Mouse (Mus musculus): Measurements from ENCODE around the gene Stn1. TPM values are rescaled to one million over a fixed set of nuclear protein-coding genes. Genes with fewer than 3 reads are reported as not detected.
A peak's percentile ranks its signal among the peaks of the same experiment; 100 is the strongest.

Gene Stn1
- polyA plus RNA-seq, 1 experiment from 2014 or later = 43.8 TPM

GRCm38 (mm10) chr19:47462725-47463124 is 74.6 kb downstream of the Stn1 start:
- H3K4me2 ChIP-seq (replicated peaks) = peak overlapping the region; percentile 88
- H3K27ac ChIP-seq = no peak overlapping the region
- H3K9me3 ChIP-seq = no peaks in the 10 kb centered on the region
- no peak for ATAC-seq
- H3K27me3 ChIP-seq (replicated peaks) = no peaks in the 10 kb centered on the region
- peak overlapping the region; percentile 87 for H3K4me3 ChIP-seq (replicated peaks)
- H3K9ac ChIP-seq = no peak overlapping the region
- WGBS = 26% methylated on average over 6 of the region's 6 CpGs
- H3K36me3 ChIP-seq = no peaks in the 10 kb centered on the region
- peaks cover 47% of the 10 kb centered on the region for H3K4me1 ChIP-seq (replicated peaks)

- Histone ChIP-seq H3K36me3 (no peaks in the 10 kb centered on the region), H3K9ac (no peak overlapping the region), H3K4me1 (replicated peaks) (peaks cover 54% of the 10 kb centered on the region), H3K4me2 (replicated peaks) (peak overlapping the region; percentile 88), H3K4me3 (replicated peaks) (no peak overlapping the region), H3K9me3 (no peaks in the 10 kb centered on the region), H3K27me3 (replicated peaks) (no peaks in the 10 kb centered on the region), H3K27ac (0 out of 2 replicates have a peak overlapping the region, but pooled peaks have one; percentile 11)
- 85% methylated on average over 3 of the region's 3 CpGs for WGBS
- no peak for ATAC-seq
Measured at GRCm38 (mm10) chr19:47461838-47462237, 75.5 kb downstream of the Stn1 start.

GRCm38 (mm10) chr19:47461386-47461785 is 75.9 kb downstream of the Stn1 start:
- WGBS = 68% methylated on average over 9 of the region's 9 CpGs
- Histone ChIP-seq H3K36me3 (no peaks in the 10 kb centered on the region), H3K4me2 (replicated peaks) (no peak overlapping the region), H3K9ac (no peak overlapping the region), H3K4me3 (replicated peaks) (no peak overlapping the region), H3K4me1 (replicated peaks) (peaks cover 58% of the 10 kb centered on the region), H3K9me3 (no peaks in the 10 kb centered on the region), H3K27ac (0 out of 2 replicates have a peak overlapping the region, but pooled peaks have one; percentile 29), H3K27me3 (replicated peaks) (no peaks in the 10 kb centered on the region)
- no peak for ATAC-seq

GRCm38 (mm10) chr19:47460120-47460960 is 77.0 kb downstream of the Stn1 start:
- Histone ChIP-seq H3K4me2 (replicated peaks) (peak overlapping the region; percentile 28), H3K4me3 (replicated peaks) (no peak overlapping the region), H3K4me1 (replicated peaks) (peaks cover 60% of the 10 kb centered on the region)

GRCm38 (mm10) chr19:47459214-47459613 is 78.1 kb downstream of the Stn1 start:
- no peaks in the 10 kb centered on the region for H3K36me3 ChIP-seq
- 0 out of 2 replicates have a peak overlapping the region, but pooled peaks have one; percentile 5 for H3K27ac ChIP-seq
- ATAC-seq = no peak
- H3K27me3 ChIP-seq (replicated peaks) = no peaks in the 10 kb centered on the region
- WGBS = 83% methylated on average over 5 of the region's 5 CpGs
- no peak overlapping the region for H3K4me2 ChIP-seq (replicated peaks)
- no peak overlapping the region for H3K9ac ChIP-seq
- no peak overlapping the region for H3K4me3 ChIP-seq (replicated peaks)
- H3K4me1 ChIP-seq (replicated peaks) = peaks cover 67% of the 10 kb centered on the region
- H3K9me3 ChIP-seq = no peaks in the 10 kb centered on the region

More at GRCm38 (mm10) chr19:47460120-47460960, 77.0 kb downstream of the Stn1 start:
- Histone ChIP-seq H3K27me3 (replicated peaks) (no peaks in the 10 kb centered on the region), H3K36me3 (no peaks in the 10 kb centered on the region), H3K9ac (no peak overlapping the region), H3K9me3 (no peaks in the 10 kb centered on the region), H3K27ac (peak overlapping the region; percentile 29)
- 28% methylated on average over 19 of the region's 19 CpGs for WGBS
- no peak for ATAC-seq

- Histone ChIP-seq H3K27ac (peak overlapping the region; percentile 5; the same call in 1 of the 2 replicates), H3K36me3 (no peaks in the 10 kb centered on the region), H3K9me3 (no peaks in the 10 kb centered on the region), H3K4me3 (replicated peaks) (no peak overlapping the region), H3K27me3 (replicated peaks) (no peaks in the 10 kb centered on the region), H3K9ac (no peak overlapping the region), H3K4me1 (replicated peaks) (peaks cover 73% of the 10 kb centered on the region), H3K4me2 (replicated peaks) (no peak overlapping the region; the same call in 1 of the 2 replicates)
- 59% methylated on average over 17 of the region's 17 CpGs for WGBS
- no peak for ATAC-seq
Measured at GRCm38 (mm10) chr19:47458504-47459161, 78.7 kb downstream of the Stn1 start.

- H3K4me2 ChIP-seq (replicated peaks) = no peak overlapping the region
- H3K27ac ChIP-seq = no peak overlapping the region
- H3K36me3 ChIP-seq = no peaks in the 10 kb centered on the region
- peaks cover 69% of the 10 kb centered on the region for H3K4me1 ChIP-seq (replicated peaks)
- H3K9me3 ChIP-seq = no peaks in the 10 kb centered on the region
- H3K9ac ChIP-seq = no peak overlapping the region
- 56% methylated on average over 13 of the region's 13 CpGs for WGBS
- no peak overlapping the region for H3K4me3 ChIP-seq (replicated peaks)
- no peak for ATAC-seq
- H3K27me3 ChIP-seq (replicated peaks) = no peaks in the 10 kb centered on the region
Measured at GRCm38 (mm10) chr19:47457711-47458503, 79.4 kb downstream of the Stn1 start.

GRCm38 (mm10) chr19:47456021-47456420 is 81.3 kb downstream of the Stn1 start:
- Histone ChIP-seq H3K9ac (no peak overlapping the region), H3K4me1 (replicated peaks) (peaks cover 65% of the 10 kb centered on the region), H3K36me3 (no peaks in the 10 kb centered on the region), H3K27me3 (replicated peaks) (no peaks in the 10 kb centered on the region), H3K4me2 (replicated peaks) (peak overlapping the region; percentile 34), H3K27ac (peak overlapping the region; percentile 70; the same call in 1 of the 2 replicates), H3K4me3 (replicated peaks) (no peak overlapping the region), H3K9me3 (no peaks in the 10 kb centered on the region)
- no peak for ATAC-seq
- WGBS = 49% methylated on average over 6 of the region's 6 CpGs

- H3K27ac ChIP-seq = peak overlapping the region; percentile 70
- H3K4me2 ChIP-seq (replicated peaks) = peak overlapping the region; percentile 34
- H3K4me3 ChIP-seq (replicated peaks) = no peak overlapping the region
- no peaks in the 10 kb centered on the region for H3K27me3 ChIP-seq (replicated peaks)
- no peak overlapping the region for H3K9ac ChIP-seq
- peaks cover 65% of the 10 kb centered on the region for H3K4me1 ChIP-seq (replicated peaks)
- no peaks in the 10 kb centered on the region for H3K36me3 ChIP-seq
- peak; percentile 78 for ATAC-seq
- WGBS = 58% methylated on average over 15 of the region's 15 CpGs
- no peaks in the 10 kb centered on the region for H3K9me3 ChIP-seq
Measured at GRCm38 (mm10) chr19:47455001-47455755, 82.1 kb downstream of the Stn1 start.

GRCm38 (mm10) chr19:47454167-47455000 is 82.9 kb downstream of the Stn1 start:
- 60% methylated on average over 11 of the region's 11 CpGs for WGBS
- Histone ChIP-seq H3K9ac (no peak overlapping the region), H3K27me3 (replicated peaks) (no peaks in the 10 kb centered on the region), H3K4me2 (replicated peaks) (peak overlapping the region; percentile 34), H3K4me1 (replicated peaks) (peaks cover 63% of the 10 kb centered on the region), H3K4me3 (replicated peaks) (no peak overlapping the region), H3K9me3 (no peaks in the 10 kb centered on the region), H3K27ac (peak overlapping the region; percentile 70), H3K36me3 (no peaks in the 10 kb centered on the region)
- ATAC-seq = peak; percentile 23

- ATAC-seq = no peak
- Histone ChIP-seq H3K4me2 (replicated peaks) (no peak overlapping the region), H3K9ac (no peak overlapping the region), H3K4me3 (replicated peaks) (no peak overlapping the region), H3K4me1 (replicated peaks) (peaks cover 61% of the 10 kb centered on the region), H3K27ac (no peak overlapping the region), H3K27me3 (replicated peaks) (no peaks in the 10 kb centered on the region), H3K36me3 (no peaks in the 10 kb centered on the region), H3K9me3 (no peaks in the 10 kb centered on the region)
- WGBS = 83% methylated on average over 7 of the region's 7 CpGs
Measured at GRCm38 (mm10) chr19:47453352-47453751, 84.0 kb downstream of the Stn1 start.

All from intestine, embryonic 15.5 days (tissue).